Mouse (Mus musculus) A20 (cell line): ENCODE data around the gene Samd13.
A peak's percentile ranks its signal among the peaks of the same experiment; 100 is the strongest.

ENCODE experiments used
- DNase-seq: peaks from one replicate; pipeline ENCODE4 v3.0.0-alpha.2; 2011; ENCODE audit warnings: low read depth, low spot score

Samd13 gene

DNA sequence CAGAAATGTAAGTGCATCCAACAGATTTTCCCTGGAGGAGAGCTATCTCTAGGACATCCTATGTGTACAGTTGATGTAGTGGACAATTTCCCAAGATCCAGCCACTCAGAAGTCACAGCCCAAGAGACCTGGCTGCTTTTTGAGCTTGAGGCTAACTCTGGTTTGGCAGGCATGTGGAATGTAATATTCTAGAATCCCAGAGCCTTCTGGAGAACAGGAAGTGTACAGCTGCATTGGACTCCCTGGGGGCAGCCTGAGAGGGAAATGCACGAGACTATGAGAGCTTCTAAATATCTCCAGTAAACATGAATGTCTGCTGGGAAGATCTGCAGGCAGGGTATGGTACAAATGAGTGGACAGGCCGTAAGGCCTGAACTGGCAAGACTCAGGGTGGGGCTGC is 14.3 kb downstream of the Samd13 start:
- DNase-seq: no peak

DNA sequence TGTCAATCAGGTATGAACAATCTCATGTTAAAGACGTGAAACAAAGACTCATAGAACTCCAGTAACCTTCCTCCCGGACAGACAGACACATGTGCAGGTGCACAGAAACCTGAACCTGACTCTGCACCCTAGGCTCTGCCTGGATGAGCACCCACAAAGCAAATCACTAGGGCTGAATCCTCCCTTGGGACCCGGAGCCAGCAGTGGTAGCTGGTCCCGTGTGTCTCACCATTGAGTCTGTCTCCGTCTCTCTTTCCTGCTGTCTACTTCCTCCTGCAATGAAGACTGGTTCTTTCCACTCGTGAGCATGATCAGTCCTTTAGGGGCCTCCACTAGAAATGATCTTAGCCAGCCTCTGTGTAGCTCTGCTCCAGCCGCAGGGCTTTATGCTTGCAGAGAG is 23.5 kb downstream of the Samd13 start:
- peak; percentile 43 for DNase-seq

DNA sequence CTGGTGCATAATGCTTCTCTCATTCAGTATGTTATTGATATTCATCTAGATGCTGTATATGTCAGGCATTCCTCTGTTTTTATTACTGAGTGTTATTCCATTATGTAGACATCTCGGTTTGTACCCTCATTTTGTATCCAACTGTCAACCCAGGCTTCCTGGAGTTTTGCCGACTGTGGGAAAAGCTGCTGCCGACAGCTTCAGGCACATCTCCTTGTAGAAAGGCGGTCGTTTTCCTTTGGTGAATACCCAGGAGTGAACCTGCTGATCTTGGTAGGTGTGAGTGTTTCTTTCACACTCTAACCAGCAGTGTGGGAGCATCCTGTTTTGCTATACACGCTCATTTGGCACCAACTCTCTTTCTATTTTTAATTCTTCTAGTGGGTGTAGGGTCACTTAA is 24.4 kb downstream of the Samd13 start:
- DNase-seq: no peak

DNA sequence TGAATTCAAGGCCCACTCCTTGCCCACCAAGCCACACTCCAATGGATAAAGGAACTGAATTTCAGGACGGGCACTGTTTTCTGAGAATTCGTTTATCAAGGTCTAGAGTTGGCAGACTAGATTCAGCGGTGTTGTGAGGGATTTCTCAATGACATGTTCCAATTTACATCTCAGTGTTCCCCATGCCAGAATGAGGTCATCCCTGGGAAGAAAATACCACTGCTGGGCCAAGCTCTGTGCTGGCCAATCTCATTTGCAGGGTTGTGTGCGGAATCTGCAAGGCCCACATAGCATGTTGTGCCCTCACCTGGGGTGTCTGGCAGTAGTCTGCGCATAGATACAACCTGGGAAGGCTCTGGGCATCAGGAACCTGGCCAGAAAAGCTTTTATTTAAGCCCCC is 26.1 kb downstream of the Samd13 start:
- no peak for DNase-seq

DNA sequence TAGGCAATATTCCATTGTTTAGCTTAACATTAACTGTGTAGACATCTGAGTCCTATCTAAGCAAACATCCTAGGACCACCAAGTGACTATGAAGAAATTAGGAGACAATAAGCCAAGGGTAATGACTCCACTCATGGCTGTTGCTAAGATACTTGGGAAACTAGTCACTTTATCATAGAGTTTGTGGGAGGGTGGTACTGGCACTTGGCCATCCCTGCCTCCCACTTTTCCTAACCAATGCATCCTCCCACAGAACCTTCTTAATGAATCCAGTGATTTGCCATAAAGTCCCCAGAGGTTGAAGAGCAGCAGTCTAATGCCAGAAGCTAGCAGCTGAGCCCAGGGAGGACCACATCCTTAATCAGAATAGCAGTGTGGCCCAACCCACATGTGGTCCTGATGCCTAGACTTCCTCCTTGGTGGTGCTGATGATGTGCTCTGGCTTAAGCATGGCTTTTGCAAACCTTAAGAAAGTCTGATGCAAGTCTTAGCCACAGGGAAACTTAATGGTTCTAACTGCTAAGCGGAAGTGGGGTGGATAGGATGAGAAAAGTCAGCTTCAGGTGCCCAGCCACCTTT is 27.2 kb downstream of the Samd13 start:
- no peak for DNase-seq

DNA sequence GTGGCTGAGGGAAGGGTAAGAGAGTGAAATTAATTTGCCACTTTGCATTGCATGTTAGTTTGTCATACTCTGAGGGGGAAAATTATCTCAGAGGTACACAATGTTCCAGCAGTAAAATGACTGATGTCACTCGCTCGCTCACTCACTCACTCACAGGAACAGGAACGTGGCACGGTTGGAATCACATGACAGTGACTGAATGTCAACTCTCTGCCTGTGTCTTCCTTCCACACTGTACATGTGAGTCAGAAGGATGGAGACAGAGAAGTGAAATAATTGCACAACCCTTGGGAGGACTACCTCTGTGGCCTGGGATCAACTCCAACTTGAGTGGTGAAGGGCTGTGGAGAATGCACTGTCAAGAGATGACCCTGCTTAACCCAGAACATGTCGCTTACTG is 28.0 kb downstream of the Samd13 start:
- no peak for DNase-seq

DNA sequence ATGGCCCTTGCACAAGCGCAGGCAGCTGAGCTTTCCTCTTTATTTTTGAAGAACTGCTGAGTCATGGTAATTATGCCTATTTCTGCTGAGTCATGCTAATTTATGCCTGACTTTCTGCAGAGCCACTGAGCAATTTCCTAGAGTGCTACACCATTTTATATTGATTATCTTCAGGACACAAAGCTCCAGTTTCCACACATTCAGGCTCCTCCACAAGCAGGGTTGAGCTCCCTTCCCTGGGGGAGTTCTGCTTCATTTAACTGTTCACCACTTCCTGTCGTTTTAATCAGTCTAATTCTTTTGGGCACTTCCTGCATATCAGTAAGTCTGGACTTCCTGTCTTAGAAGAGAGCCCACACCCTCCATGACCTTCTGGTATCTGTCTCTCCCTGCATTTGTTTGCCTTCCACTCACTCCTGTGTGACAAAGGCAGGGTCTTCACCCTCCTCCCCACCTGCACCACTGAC is 30.2 kb downstream of the Samd13 start:
- DNase-seq: peak; percentile 47

DNA sequence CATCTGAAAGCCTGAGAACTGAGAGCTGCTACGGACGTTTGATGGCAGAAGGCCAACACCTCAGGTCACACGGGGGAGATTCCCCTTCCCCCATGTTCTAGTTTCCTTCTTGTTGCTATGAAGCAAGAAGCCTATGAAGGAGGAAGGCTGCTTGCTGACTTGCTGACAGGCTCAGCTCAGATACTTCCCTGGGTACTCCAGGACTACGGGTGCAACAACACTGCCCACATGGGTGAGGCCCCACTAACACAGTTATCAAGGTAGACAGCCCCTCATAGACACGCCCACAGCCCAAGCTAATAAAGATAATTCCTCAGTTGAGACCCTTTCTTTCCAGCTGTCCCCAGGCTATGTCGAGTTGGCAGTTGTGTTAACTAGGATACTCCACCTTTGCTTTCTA is 31.7 kb downstream of the Samd13 start:
- no peak for DNase-seq

DNA sequence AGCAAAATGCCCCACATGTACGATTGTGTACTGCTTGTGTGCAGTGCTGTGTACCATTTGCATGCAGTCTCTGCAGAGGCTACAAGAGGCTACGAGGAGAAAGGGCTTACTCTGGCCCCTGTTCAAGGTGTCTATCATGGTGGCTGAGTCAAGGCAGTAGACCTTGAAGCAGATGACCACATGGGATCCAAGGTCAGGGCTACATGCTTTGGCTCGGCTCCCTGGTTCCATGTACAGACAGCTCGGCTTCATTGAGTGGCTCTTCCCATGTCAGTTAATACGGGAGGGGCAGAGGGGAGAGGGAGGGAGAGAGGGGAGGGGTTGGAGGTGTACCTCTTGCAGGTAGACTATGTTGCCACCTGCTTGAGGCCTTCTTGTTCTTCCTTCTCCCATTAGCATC is 33.0 kb downstream of the Samd13 start:
- DNase-seq: no peak

DNA sequence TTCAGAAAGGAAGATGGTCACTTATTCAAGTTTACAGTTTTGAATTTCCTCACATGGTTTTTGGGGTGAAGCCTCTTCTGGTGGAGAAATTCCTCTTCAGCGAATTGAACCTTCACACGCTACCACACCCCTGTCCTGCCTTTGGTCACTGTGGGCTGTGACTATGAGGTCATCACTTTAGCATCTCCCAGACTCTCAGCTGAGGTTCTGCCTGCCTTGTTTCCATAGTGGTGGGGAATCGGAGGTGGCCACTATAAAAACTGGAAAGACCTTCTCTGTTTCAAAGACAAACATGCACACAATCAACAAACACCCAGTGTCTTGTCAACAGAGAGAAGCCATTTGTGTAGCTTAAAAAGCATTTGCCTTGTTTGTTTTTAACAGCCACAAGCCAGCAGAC is 34.2 kb downstream of the Samd13 start, which contains the start of gene 4930503B20Rik:
Gene 4930503B20Rik (minus strand): TSS at position 101 of the 400 bp plus-strand sequence.
- no peak for DNase-seq

DNA sequence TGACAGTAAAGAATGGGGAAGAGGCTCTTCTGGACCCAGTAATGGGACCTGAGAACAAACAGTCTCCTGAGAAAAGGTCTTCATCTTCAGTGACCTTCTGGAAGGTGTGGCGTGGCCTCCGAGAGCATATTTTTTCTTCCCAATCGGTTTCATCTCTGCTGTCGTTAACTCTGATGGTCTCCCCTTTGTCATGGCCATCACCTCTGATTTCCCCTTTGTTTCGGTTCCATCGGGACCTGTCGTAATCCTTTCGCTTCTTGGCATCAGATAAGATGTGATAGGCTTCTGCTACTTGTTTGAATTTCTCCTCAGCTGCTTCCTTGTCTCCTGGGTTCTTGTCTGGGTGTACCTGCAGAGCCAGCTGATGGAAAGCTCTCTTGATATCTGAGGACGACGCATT is 34.7 kb downstream of the Samd13 start:
- no peak for DNase-seq

DNA sequence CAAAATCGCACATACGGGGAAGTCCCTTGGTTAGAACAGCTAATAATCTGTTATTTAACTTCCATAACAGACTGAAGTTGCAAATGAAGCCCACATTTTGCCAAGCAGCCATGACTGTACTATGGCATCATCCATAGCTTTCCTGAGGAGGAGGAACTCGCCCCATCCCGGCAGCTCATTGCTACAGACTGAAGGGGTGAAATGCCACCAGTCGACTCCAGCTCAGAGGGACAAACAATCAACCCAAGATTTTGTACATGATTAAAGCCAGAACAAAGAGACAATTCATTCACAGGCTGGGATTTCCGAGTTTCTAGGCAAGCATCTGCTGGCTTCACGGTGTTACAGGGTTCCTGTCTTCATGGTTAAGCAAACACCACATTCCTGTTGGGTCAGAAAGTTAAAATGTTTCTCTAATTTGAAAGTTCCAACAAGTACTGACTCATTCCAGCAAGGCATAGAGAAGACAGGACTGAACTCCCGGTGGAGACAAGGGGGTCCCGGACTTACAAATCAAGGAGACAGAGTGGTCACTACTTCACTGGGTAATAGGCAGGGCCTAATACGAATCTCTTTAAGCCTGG is 36.0 kb downstream of the Samd13 start:
- no peak for DNase-seq

DNA sequence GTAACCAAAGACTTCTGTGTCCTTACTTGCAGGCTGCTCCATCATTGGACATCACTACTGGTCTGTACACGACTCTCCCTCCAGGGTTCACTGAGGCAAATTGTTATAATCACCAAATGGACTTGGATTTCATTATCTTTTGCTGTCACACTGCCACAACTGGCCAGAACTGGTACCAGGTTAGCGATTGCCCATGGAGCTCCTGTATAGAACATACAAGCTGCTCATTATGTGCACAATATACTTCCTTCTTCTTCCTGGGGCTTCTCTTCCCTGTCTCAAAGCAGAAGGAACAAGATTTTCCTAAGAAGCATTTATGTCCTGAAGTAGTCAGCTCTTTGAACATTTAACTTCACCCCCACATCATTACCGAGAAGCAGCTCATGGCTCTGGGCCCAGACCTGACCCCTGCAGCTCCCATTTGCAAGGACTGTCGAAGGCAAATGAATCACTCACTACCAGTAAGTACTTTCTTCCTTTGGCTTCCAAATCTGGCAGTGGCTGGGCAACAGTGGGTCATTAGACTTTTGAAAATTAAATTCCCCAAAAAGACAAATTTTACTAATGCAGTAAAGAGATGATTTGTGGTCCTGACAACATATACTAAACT is 43.5 kb downstream of the Samd13 start:
- DNase-seq: no peak

DNA sequence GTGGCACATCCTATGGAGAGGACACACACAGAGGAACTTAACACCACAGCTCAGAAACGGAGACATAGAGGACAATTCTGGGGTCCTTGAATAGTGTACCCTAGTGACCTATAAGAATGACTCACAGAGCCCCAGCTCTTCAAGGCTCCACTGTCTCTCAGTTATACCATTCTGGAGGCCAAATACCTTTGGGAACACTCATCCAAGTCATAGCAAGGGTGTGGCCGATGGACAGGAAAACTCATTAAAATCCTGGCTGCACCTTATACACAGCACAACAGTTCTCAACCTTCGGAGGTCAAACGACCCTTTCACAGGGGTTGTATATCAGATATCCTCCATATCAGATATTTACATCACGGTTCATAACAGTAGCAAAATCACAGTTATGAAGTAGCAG is 52.9 kb downstream of the Samd13 start:
- DNase-seq: no peak

DNA sequence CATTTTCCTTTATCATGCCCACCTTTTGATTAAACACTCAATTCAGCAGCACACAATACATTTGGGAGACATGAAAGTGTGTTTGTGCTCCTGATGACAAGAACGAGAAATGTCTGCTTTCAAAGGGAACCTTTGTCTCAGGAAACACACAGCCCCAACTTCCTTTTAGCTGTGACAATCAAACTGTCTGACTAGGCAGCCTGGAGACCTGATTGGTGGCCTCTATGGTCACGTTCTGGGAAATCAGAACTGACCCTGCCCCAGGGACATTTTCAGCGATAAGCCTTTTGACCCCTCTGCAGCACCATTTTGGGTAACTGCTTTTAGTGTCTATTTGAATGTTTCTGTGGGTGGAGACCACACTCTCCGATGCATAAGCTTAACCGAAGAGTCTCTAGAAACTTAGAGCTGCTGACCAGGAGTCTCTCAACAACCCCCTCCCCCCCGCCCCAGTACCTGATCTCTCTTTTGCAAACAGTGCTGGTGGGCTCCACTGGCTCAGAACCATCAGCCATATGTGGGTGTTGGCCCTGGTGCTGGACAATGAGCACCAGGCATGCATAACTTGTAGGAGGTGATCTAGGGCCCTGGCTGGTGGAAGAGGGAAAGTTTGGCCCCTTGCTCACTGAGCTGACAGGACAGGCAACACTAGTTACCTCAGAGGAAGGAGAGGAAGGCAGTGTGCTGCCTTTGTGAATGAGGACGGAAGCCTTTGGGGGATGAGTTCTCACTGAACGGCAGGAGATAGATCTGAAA is 57.0 kb downstream of the Samd13 start:
- DNase-seq: no peak

DNA sequence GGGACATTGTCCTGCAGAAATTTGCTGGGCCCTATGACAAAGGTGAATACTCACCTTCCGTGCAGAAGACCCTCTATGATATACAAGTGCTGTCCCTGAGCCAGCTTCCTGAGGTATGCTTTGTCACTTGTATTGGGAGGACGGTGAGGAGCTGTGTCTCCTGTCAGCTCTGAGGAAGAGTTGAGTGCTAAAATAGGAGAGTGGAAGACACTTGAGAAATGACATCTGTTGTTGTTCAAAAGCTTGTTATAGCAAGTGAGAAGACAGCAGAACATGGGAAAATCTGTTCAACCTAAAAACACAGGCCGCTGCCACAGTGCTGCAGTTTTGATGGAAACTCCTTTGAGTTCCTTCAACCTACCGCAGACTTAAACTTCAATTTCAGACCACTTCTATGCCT is 59.6 kb downstream of the Samd13 start:
- DNase-seq: no peak

DNA sequence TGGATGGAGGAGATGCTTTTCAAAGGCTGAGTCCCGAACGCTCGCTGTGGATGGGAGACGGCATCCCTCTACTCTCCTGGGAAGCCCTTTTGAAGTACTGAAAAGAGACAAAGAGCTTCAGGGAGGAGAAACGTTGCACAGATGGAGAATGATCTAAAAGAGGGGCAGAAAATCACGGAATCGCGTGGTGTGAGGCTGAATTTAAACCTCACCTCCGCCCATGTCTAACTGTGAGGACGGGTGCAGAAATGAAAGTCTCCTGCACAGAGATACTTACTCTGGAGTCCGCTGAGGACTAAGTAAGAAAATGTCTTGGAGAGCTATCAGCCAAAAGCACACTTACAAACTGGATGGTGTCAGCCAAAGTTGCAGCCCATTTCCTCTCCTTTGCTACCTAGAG is 63.4 kb downstream of the Samd13 start:
- DNase-seq: no peak

DNA sequence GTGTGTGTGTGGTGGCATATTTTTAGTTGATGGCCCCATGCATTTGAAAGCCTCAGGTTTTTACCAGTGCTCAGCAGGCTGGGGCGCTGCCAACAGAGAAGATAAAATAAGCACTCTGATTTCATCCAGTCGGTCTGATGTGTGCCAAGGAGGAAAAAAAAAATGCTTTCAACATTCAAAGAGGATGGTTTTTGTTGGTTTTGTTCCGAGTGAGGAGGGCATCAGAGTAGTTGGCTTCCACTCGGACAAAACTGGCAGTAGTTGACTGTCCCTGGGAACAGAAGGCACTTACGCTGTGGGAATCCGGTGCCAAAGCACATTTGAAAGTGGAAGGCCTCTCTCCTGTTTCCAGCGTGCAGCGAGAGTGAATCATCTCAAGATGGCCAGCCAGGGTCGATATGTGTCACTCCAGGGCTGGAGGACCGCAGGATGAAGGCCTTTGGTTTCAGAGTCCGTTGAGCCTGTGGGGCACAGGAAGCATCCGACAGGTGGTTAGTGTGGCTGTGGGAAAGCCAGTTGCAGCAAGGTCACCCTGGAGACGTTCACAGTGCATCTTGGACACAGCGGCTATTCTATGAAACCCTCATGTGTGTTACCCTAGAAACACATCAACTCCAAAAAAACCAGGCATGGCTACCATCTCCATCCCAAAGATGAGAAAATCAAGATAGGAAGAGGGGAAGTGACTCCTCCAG is 64.7 kb downstream of the Samd13 start:
- DNase-seq: no peak

DNA sequence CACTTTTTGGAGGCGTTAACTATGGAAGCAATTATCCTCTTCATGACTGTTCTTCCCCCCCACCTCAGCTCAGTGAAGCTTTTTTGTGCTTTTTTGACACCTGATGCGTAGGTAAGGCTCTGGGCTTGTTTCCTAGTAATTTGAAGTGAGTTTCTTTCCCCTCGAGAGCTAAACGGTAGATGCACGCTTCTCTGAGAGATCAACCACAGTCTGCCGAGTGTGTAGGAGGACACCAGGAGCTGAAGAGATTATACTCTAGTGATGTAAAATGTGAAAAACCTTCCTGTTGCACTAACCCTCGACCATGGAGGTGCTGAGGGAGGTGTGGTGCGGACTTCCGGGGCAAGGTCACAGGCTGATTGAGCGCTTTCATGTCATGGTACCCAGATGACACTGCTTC is 65.3 kb downstream of the Samd13 start:
- DNase-seq: no peak

DNA sequence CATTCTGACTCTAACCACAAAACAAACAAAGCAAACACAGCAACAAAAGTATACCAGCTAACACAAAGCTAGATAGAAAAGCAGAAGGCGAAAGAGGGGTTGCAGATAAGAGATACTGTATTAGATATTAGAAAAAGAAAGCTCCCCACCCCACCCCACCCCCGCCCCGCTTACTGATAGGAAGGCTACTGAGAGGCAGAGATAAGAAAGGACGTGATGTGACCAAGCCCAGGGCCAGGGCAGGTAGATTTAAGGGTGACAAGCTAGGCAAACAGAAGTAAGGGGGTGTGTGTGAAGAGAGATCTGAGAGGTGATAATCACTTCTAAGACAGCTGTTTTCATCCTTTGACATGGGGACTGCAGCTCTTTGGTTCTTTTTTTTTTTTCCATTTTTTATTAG is 67.0 kb downstream of the Samd13 start:
- no peak for DNase-seq

DNA sequence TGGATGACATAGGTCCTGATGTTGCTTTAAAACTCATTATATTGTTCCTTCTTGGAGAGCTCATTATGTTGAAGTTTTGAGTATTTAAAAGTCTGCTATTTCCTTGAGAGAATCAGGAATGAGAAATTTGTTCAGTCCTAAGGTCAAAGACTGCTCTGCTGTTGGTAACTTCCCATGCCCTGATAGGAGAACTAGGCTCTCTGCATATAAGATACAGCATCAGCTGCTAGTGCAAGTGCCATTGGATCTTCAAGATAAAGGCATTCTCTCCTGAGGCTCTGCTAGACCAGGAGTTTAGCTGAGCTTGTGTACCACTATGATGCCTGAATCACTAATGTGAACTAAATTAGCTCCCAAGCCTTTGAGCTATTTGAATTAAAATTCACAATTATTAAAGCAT is 67.4 kb downstream of the Samd13 start:
- no peak for DNase-seq
